Mouse (Mus musculus): ENCODE results near the gene Heatr9.

GRCm38 (mm10) chr11:83533192-83533591, 11.2 kb upstream of the Heatr9 start:
- TF ChIP-seq CTCF (IDR thresholded peaks at IDR 0.05; ENCODE audit: extremely low read depth, insufficient read depth, low read length) = no peak
- TF ChIP-seq POLR2A (IDR thresholded peaks at IDR 0.05; ENCODE audit: extremely low read depth, insufficient read depth, low read length) = no peak

Measured in cortical plate, adult 2 months (tissue).